8 mouse cellular contexts compared by ENCODE assay signal in genomic region chr12:75668916-75669257, GRCm38 (mm10). TPM values are rescaled to one million over a fixed set of nuclear protein-coding genes. Genes with fewer than 3 reads are reported as not detected.
A peak's percentile ranks its signal among the peaks of the same experiment; 100 is the strongest.
DNase-seq lines count a peak whose midpoint lies in the region; ATAC-seq and TF ChIP-seq lines count a peak whose summit lies in the region.

No protein-coding gene starts in this region.

- 1% methylated on average over 9 of the region's 9 CpGs for WGBS in heart, embryonic 12.5 days
- WGBS in forebrain, embryonic 11.5 days, result 2% methylated on average over 9 of the region's 9 CpGs
- WGBS in liver, embryonic 12.5 days (ENCODE audit: insufficient replicate concordance), result 2% methylated on average over 9 of the region's 9 CpGs

- no peaks in the 10 kb centered on the region for H3K36me3 ChIP-seq in heart, embryonic 12.5 days
- no peaks in the 10 kb centered on the region for H3K36me3 ChIP-seq in ES-Bruce4 (ENCODE audit: control insufficient read depth, insufficient read depth, low read length, poor library complexity, severe bottlenecking)
- no peaks in the 10 kb centered on the region for H3K36me3 ChIP-seq in forebrain, embryonic 11.5 days (ENCODE audit: control insufficient read depth, insufficient read depth, low read length)
- H3K36me3 ChIP-seq in liver, embryonic 12.5 days, result peaks cover 8% of the 10 kb centered on the region; the same call in 1 of the 2 replicates

- H3K4me2 ChIP-seq in heart, embryonic 12.5 days, result peak overlapping the region; percentile 84
- H3K4me2 ChIP-seq in forebrain, embryonic 11.5 days (ENCODE audit: low read depth, low read length, severe bottlenecking), result peak overlapping the region; percentile 90
- peak overlapping the region; percentile 96 for H3K4me2 ChIP-seq in liver, embryonic 12.5 days

- no peak for TF ChIP-seq EP300 in ES-Bruce4 (IDR thresholded peaks at IDR 0.05; ENCODE audit: insufficient read depth, low read depth, low read length)

- no peaks in the 10 kb centered on the region for H3K27me3 ChIP-seq in heart, embryonic 12.5 days (replicated peaks)
- no peaks in the 10 kb centered on the region for H3K27me3 ChIP-seq in ES-Bruce4 (ENCODE audit: control insufficient read depth, insufficient read depth, low read length, poor library complexity, severe bottlenecking)
- H3K27me3 ChIP-seq in forebrain, embryonic 11.5 days (ENCODE audit: control insufficient read depth, insufficient read depth, low read length), result no peaks in the 10 kb centered on the region
- no peaks in the 10 kb centered on the region for H3K27me3 ChIP-seq in liver, embryonic 12.5 days (replicated peaks)

- no peak for DNase-seq in heart, postnatal 25 days (ENCODE audit: low spot score)
- DNase-seq in forebrain, embryonic 11.5 days (ENCODE audit: low spot score), result no peak
- no peak for DNase-seq in thymus, postnatal 10 days (ENCODE audit: low spot score in 2 of 2)
- no peak for DNase-seq in right cerebral cortex, postnatal 10 days (ENCODE audit: low spot score in 2 of 2)
- no peak for DNase-seq in cerebellum, postnatal 4 days (ENCODE audit: low spot score in 2 of 2)

- H3K9me3 ChIP-seq in heart, embryonic 12.5 days (replicated peaks), result no peaks in the 10 kb centered on the region
- no peaks in the 10 kb centered on the region for H3K9me3 ChIP-seq in ES-Bruce4 (replicated peaks; ENCODE audit: control insufficient read depth, insufficient read depth, low read length, poor library complexity, severe bottlenecking)
- no peaks in the 10 kb centered on the region for H3K9me3 ChIP-seq in forebrain, embryonic 11.5 days (ENCODE audit: control insufficient read depth, low read length)
- no peaks in the 10 kb centered on the region for H3K9me3 ChIP-seq in liver, embryonic 12.5 days (replicated peaks)

- no peak for TF ChIP-seq CTCF in ES-Bruce4 (IDR thresholded peaks at IDR 0.05; ENCODE audit: low read depth, low read length)

- peaks cover 8% of the 10 kb centered on the region for H3K4me1 ChIP-seq in heart, embryonic 12.5 days (replicated peaks)
- H3K4me1 ChIP-seq in ES-Bruce4 (ENCODE audit: control insufficient read depth, insufficient read depth, low read length), result no peaks in the 10 kb centered on the region
- peaks cover 4% of the 10 kb centered on the region; the same call in 1 of the 2 replicates for H3K4me1 ChIP-seq in forebrain, embryonic 11.5 days (replicated peaks; ENCODE audit: control insufficient read depth, insufficient read depth, low read length)
- H3K4me1 ChIP-seq in liver, embryonic 12.5 days, result peaks cover 42% of the 10 kb centered on the region

- intact Hi-C loops in heart, postnatal 25 days (cut with DNase I), result loop anchor here (2.0 to 5.0 kb wide), 2 partner anchors 72 to 103 kb away; partner anchors contain the start of gene Ppp2r5e

- ATAC-seq in heart, embryonic 12.5 days (ENCODE audit: insufficient number of reproducible peaks, low FRiP score), result peak; percentile 10
- ATAC-seq in forebrain, embryonic 11.5 days (replicated peaks; ENCODE audit: low FRiP score), result no peak
- ATAC-seq in liver, embryonic 12.5 days, result peak; percentile 51

- H3K4me3 ChIP-seq in heart, embryonic 12.5 days, result peak overlapping the region; percentile 60
- H3K4me3 ChIP-seq in ES-Bruce4 (ENCODE audit: low read depth, low read length), result peak overlapping the region; percentile 91
- peak overlapping the region; percentile 57 for H3K4me3 ChIP-seq in forebrain, embryonic 11.5 days (ENCODE audit: low read depth, low read length)
- H3K4me3 ChIP-seq in liver, embryonic 12.5 days, result peak overlapping the region; percentile 77

- TF ChIP-seq POLR2A in ES-Bruce4 (IDR thresholded peaks at IDR 0.05; ENCODE audit: insufficient read depth, low read length), result no peak

- H3K27ac ChIP-seq in heart, embryonic 12.5 days (ENCODE audit: poor library complexity, severe bottlenecking), result peak overlapping the region; percentile 70
- H3K27ac ChIP-seq in ES-Bruce4 (ENCODE audit: insufficient read depth, low read length), result 0 out of 2 replicates have a peak overlapping the region, but pooled peaks have one; percentile 3
- H3K27ac ChIP-seq in forebrain, embryonic 11.5 days (ENCODE audit: low read depth, low read length), result peak overlapping the region; percentile 58; the same call in 1 of the 2 replicates
- H3K27ac ChIP-seq in liver, embryonic 12.5 days, result peak overlapping the region; percentile 90

- H3K9ac ChIP-seq in heart, embryonic 12.5 days, result peak overlapping the region; percentile 80
- H3K9ac ChIP-seq in ES-Bruce4 (ENCODE audit: low read depth, poor library complexity, severe bottlenecking), result peak overlapping the region; percentile 65
- H3K9ac ChIP-seq in forebrain, embryonic 11.5 days (ENCODE audit: low read length), result peak overlapping the region; percentile 81
- H3K9ac ChIP-seq in liver, embryonic 12.5 days, result peak overlapping the region; percentile 79

RNA-seq across cellular contexts. Expression of gene Wdr89, which starts 0.5 kb away (rescaled TPM):
- polyA plus RNA-seq in heart, embryonic 12.5 days (2016; fragmentation: Nextera tagmentation; extraction: Ambion mirVana), result 8.6 and 9.8 TPM in 2 replicates
- 1 to 10 TPM; 2.5 to 2.6 TPM for total RNA-seq in heart, postnatal 25 days (2021)
- polyA plus RNA-seq in ES-Bruce4 (2011; ENCODE audit: insufficient read depth, insufficient read length, low read depth, missing spikeins), result 73.7 and 75.8 TPM in 2 replicates
- polyA plus RNA-seq in forebrain, embryonic 11.5 days (2014; fragmentation: Nextera tagmentation; extraction: Ambion mirVana), result 10.6 and 11.9 TPM in 2 replicates
- polyA plus RNA-seq in liver, embryonic 12.5 days (2016; fragmentation: Nextera tagmentation; extraction: Ambion mirVana), result 9.8 and 10.7 TPM in 2 replicates

Comparison
In these comparisons a context has a peak if more than half of its experiments do, and no peak if none do; other contexts are left out.
1. H3K27ac ChIP-seq: peak in every context shown above with its lines; median percentile 90 in liver, embryonic 12.5 days; 70 in heart, embryonic 12.5 days; 58 in forebrain, embryonic 11.5 days; 3 in ES-Bruce4.